Mouse (Mus musculus) spleen, adult 12 weeks (tissue): ENCODE data around the gene Ppp2r3c.
"Not testable (repeated sequence)": the region's sequence is repeated elsewhere in the genome, so short reads cannot be mapped to it uniquely, and the experiment has no call there.

Source experiments
- DNase-seq: peaks from one replicate; pipeline ENCODE4 v3.0.0; 2022; ENCODE audit warnings: low spot score

Ppp2r3c gene

DNA sequence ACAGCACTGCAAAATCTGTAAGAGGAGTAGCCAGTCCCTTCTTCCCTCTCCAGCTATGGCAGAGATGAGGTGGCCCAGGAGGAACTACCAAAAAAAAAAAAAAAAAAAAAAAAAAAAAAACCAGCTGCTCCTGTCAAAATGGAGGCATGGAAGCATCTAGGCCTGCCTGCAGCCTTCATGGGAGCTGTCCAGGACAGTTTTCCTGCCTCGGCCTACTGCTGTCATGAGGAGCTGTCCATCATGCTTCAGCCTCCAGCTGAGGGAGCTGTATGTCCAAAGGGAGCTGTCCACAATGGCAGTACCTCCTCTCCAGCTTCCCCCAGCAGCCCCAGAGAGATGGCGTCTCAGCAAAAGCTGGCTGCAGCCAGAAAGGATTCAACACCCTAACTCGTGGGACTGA, 30.6 kb downstream of the Ppp2r3c start:
- no peak for DNase-seq

DNA sequence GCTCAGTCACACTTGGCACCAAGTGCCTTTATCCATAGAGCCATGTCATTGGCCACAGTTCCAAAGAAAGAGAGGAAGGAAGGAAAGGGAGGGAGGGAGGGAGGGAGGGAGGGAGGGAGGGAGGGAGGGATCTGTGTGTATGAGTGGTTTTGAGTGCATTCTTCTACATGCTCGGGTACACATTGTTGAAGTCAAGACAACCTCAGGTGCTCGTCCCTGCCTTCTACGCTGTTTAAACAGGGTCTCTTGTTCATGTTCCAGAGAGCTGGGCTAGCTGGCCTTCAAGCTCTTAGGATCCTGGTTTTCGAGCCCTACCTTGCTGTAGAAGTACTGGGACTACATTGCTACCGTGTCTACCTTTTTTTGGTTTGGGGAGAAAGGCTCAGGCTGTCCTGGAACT, 39.4 kb downstream of the Ppp2r3c start:
- not testable (repeated sequence) for DNase-seq

DNA sequence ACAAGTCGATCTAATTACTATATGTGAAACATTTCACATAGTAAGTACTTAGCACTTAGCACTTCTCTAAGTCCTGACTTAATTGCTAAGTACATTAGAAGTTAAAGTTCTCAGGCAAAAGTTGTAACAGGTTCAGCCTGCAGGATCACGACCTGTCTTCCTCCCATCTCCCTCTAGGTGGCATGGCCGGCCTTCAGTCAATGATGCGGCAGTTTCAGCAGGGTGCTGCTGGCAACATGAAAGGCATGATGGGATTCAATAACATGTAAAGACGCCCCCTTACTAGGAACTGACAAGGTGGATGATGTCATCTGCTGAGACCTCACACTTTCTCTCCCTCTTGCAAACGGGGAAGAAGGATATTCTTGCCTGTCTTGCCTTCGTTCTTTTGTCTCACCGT, 40.8 kb downstream of the Ppp2r3c start:
- DNase-seq = not testable (repeated sequence)

GRCm38 (mm10) chr12:55242243-55242642, 60.6 kb downstream of the Ppp2r3c start:
- DNase-seq = not testable (repeated sequence)

DNA sequence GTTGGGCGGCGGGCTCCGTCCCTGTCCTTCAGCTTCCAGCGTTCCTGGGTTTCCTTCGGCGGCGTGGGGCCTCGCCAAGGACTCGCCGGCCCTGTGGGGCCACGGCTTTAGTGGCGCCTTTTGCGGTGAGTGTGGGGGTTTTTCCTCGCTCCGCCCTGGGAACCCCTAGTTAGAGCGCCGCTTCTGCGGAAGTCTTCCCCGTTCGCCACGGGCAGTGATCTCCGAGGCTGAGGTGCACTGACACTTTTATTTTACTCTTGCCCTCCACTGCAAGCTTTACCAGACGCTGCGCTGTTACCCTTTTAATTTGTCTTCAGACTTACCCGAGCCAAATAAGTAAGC, 72.3 kb downstream of the Ppp2r3c start:
- peak; percentile 22 for DNase-seq

DNA sequence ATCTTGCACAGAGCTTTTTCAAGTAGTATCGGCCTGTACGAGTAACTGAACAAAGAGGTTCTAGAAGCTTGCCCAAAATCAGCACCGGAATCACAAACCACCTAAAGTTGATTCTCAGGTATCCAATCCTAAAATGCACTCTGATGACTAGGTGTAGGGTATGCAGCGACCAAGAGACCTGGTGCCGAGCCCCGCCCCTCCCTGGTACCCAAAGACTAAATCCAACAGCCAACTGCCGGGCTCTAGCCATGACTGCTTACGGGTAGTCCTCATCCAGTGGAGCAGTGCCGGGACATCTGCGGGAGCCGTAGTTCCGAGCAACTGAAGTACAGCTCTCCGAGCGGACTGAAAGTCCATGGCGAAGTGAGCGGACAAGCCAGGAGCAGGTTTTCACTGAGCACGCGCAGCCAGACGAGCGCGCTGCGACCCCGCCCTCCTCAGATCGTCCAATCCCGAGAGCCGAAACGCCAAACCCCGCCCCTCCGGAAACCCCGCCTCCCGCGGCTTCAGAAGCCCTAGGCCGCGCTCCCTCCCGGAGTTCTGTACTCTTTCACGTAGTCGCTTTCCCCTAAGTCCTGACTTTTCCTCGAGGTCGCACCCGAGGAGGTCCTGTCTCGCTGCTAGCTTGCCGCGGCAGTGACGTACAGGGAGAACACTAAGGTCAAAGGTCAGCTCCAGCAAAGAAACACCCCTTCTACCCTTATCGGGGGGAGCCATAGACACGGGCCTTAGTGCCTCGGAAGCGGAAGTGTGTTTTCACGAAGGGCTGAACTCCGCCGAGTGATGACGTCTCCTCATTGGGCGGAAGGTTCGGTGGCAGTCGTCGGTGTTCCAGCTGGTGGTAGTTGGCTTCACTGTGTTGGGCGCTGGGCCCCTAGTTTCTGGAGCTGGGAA, 72.9 kb downstream of the Ppp2r3c start, which contains the start of gene Srp54c:
Gene Srp54c, plus strand, starts transcription at position 543 of the 894 bp plus-strand sequence.
- DNase-seq = not testable (repeated sequence)
